Mouse (Mus musculus) brain, embryonic 18.5 days (tissue): ENCODE measurements around the gene Smpd4.
A peak's percentile ranks its signal among the peaks of the same experiment; 100 is the strongest.
"Not testable (repeated sequence)": the region's sequence is repeated elsewhere in the genome, so short reads cannot be mapped to it uniquely, and the experiment has no call there.

Experiments
- DNase-seq: peaks from one replicate; pipeline ENCODE4 v3.0.0-alpha.2; 2012; ENCODE audit warnings: low read depth, low spot score

The Smpd4 gene

DNA sequence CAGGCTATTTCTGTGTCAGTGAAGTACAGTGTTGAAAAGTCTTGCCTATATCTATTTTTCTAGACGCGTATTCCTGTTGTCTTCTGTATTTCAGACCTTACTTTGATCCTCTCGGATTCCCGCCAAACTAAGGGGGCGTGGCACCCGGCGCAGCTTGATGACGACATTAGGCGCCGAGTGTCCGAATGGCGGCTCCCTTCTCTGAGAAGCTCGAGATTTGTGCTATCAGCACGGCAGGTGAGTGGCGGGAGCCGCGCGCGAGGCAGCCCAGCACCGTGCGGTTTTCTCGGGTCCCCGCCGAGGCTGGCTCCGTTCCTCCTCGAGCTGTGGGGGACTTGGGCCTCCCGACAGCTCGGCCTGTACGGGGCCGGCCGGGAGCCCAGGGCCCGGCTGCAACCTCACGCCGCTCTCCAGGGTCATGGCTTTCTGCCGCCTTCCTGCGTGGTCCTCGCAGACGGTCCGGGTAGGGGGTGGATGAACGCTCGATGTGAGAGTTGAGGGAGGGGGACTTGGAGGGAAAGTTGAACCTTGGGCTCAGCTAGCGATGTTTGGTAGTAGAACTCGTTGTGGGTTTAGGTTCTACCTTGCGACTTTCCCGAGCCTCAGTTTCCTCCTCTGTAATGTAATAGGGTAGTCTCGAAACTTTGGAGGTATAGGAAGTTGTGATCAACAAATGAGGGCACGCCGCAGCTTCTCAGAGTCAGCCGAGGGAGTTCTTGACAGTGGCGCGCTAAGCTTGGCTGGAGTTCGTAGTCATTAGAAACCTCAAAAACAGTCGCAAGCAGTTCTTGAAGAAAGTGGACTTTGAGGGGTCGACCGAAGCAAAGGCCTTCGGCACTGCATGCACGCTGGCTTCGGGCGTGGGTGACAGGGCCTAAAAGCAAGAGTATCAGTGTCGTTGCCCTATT is at the start of gene Smpd4:
Smpd4 (plus strand) TSS at position 157 of the 908 bp plus-strand sequence.
- DNase-seq, result peak; percentile 66

DNA sequence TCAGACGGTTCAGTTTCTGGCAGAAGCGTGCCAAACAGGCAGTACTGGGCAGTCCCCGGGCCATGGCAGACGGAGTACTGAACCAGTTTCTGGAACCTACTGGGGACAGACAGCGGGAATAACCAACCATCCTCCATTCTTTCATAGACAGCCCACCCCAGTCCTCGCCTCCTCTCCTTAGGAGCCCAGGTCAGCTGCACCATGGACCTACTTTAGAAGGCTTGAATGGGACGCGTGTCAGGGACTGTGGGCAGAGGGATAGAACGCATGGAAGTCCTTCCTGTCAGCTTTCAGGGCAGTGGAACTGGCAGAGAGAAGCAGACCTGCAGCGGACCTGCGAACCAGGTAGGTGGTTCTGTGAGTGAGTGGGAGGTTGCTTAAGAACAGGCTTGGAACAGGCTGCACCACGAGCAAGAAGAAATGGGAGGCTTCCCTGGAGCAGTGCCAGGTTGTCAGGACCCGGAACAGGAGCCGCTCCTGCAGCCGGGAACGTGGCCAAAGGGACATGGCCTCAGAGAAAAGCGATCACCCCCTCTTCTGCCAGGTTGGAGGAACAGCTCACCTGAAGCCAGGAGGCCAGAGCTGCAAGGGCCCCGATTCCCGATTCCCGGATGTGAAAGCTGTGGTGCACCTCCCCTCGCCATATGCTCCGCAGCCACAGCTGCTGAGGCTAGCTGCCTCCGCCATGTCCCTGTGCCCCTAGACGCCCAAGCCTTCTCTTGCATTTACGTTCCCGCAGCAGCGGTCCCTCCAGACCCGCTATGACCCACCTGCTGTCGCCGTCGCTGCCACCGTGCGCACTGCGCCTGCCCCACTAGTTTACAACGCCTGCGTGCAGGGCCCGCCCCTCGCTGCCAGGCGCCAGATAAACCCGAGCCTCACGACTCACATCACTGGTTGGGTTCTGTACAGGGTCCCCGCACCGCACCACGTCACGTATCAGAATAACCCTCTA is 43.0 kb upstream of the Smpd4 start:
- no peak for DNase-seq

DNA sequence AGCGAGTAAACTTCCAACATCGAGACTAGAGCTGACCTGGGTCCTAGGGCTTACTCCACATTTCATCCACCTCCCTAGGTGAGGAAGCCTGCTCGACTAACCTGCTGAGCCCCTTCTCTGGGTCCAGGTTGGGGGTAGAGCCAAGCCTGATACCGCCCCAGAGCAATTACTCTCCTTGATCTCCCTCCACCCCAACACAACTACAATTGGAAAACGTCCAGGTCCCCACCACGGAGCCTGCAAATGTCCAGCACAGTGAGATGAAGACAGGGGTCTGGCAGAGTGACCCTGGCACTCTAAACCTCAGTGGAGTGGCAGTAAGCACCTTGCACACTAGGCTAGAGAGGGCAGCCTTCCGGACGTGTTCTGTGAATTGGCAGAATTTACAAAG is 42.3 kb upstream of the Smpd4 start:
- DNase-seq, result no peak

DNA sequence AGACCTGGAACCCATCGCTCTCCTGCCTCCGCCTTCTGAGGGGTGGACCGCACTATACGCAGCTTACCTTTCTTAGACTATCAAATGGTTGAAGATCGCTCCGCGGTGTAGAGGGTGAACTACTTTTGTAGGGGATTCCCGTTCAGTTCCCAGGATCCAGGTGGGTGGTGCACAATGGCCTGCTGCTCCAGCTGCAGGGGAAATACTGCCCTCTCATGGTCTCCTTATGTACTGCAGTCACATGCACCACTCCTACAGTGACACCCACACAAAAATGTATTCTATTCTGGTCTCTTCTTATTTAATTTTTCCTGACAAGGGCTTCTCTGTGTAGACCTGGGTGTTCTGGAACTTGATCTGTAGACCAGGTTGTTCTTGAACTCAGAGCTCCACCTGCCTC is 36.1 kb upstream of the Smpd4 start, which contains the start of gene Slc7a4:
Slc7a4 (minus strand) TSS at position 151 of the 400 bp plus-strand sequence.
- DNase-seq, result no peak

DNA sequence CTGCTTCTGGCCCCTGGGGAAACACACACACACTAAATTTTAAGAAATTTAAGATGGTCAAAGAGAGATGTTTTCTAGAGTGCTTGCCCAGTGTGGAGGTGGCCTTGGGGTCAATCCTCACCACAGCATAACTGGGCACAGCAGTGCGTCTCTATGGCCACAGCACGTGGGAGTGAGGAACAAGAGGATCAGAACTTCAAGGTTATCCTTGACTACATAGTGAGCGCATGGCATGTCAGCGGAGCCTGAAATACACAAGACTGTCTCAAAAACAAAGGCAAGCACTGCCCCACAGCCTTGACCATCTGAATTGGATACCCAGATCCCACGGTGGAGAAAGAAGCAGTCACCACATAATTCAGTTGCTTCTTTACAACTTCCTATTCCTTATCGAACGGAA is 34.6 kb upstream of the Smpd4 start:
- no peak for DNase-seq

DNA sequence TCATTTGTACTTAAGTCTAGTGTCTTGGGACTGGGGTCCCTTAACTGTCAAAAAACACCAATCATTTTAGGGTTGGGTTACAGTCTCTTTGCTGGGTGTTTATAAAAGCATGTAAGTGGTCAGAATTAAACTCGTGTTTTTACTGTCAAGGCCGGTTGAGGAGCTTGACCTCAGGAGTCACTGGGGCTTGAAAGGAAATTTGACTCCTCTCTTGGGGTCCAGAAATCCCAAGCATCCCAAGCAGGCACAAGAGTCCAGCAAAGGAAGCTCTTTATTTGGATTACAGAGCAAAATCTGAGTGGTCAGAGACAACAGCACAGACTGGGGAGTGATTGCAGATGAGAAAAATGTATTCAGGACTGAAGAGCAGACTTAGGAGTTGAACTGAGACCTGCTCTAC is 28.4 kb upstream of the Smpd4 start:
- DNase-seq, result no peak

DNA sequence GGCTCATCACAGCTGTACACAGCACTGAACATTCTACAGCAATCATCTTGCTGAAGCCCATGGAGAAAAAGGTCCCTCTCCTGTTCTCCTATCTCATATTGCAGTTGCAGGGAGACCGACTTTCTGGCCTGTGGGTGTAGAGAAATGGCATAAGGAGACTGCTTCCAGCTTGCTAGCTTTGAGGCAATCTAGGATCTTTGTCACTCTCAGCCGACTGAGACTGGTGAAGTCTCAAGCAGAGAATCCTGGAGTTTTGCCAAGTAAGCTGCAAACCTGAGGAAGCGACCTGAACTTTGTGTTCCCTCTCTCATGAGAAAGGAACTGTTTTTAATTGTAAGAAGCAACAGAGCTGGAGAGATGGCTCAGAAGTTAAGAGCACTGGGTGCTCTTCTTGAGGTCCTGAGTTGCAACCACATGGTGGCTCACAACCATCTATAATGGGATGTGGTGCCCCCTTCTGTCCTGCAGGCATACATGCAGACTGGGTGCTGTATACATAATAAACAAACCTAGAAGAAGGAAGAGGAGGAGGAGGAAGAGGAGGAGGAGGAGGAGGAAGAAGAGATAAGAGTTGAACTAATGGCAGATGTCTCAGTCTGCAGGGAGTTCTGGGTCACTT is 18.1 kb upstream of the Smpd4 start:
- DNase-seq, result no peak

DNA sequence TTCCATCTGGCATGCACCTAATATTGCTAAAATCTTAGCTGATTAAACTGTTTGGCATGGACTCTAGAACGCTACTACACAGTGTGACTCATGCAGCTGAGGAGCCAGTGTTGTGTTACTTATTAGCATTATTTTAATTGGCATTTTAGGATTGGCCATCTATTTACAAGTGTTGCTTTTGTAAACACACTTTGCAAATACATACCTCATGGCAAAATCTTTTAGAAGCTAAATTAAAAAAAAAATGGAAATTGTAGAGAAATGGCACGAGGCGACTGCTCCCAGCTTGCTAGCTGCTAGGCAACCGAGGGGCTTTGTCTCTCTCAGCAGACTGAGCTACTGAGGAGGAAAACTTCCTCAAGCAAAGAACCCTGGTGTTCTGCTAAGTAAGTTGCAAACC is 14.2 kb upstream of the Smpd4 start:
- DNase-seq, result no peak

DNA sequence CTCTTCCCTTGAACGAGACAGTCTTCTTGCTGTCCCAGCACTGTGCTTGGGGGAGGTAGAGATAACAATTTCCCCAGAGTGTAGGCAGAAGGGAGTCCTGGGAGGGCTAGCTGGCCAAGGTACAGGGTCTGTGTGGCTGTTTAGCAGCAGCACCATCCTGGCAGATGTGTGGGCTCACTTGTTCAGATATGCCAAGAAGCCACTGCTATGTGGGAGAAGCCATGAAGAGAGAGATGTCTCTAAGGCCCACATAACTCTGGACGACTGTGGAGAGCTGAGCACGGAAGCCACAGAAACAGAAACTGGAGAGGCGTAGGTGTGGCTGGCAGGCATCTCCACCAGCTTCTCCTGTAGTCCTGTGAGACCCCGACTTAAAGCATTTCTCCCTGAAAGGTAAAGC is 13.5 kb upstream of the Smpd4 start:
- DNase-seq, result no peak

DNA sequence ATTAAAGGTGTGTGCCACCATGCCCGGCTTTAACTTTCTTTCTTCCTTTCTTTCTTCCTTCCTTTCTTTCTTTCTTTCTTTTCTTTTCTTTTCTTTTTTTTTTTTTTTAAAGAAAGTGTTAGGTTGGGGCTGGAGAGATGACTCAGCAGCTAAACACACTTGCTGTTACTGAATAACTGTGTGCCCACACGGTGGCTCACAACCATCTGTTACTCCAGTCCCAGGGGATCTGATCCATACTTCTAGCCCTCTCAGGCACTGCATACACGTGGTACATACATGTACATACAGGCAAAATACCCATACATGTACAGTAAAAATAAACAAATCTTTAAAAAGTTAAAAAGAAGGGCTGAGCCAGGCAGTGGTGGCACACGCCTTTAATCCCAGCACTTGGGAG is 7.8 kb upstream of the Smpd4 start:
- DNase-seq, result no peak

DNA sequence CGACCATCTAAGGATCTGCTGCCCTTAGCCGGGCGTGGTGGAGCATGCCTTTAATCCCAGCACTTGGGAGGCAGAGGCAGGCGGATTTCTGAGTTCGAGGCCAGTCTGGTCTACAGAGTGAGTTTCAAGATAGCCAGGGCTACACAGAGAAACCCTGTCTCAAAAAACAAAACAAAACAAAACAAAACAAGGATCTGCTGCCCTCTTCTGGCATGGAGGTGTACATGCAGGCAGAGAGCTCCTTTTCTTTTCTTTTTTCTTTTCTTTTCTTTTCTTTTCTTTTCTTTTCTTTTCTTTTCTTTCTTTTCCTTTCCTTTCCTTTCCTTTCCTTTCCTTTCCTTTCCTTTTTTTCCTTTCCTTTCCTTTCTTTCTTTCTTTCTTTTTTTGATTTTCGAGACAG is 4.4 kb upstream of the Smpd4 start:
- DNase-seq, result not testable (repeated sequence)

DNA sequence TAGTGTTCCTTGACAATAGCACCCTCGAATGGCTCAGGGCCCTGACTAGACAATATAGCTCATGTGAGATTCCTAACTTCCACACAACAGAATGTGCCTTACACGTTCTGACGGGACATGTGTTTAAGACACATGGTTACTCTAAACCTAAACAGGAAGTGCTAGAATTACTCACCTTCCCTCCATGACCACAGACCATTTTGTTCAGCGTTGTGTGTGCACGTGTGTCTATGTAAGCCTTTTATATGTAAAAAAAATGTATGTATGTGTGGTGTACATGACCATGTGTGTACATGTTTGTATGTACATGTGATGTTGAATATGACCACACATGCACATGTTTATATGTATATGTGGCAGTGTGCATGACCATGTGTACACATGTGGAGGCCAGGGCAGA is 2.9 kb upstream of the Smpd4 start:
- no peak for DNase-seq

DNA sequence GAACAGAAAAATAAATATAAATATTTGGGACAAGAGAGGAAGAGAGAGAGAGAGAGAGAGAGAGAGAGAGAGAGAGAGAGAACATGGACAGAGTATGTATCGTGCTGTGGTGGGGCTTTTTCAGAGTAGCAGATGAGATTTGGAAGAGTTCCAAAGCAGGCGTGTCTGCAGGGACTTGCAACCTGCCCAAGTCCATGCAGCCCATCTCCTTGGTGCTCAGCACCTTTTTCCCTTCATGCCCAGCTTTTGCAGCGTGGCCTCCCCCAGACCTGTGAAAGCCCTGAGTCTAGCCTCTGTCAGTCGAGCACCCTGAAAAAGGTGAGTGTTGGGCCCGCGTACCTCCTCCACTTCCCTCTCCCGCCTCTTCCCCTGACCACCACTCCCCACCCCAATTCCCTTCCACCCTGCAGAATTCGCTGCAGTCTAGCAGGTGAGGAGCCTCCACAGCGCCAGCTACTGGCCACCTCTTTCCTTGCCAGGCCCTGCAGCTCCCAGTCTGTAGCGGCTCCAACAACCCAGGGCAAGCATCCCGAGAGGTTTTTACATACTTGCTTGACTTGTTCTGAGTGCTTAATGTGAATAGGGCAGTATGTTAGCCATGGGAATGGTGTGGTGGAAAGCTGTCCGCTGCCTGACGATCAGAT is 1.1 kb upstream of the Smpd4 start:
- DNase-seq, result no peak

DNA sequence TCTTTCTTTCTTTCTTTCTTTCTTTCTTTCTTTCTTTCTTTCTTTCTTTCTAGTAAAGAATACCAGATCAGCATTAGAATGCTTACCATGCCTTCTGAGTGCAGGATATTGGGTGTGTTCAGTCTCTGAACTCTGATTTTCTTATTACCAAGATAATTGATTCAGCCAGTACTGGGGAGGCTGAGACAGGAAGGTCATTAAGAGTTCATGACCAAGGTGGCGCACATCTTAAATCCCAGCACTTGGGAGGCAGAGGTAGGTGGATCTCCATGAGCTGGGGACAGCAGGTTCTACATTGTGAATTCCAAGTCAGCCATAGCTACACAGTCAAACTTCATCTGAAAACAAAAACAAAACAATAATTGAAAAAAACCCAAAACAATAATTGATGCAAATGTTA is 2.8 kb downstream of the Smpd4 start:
- DNase-seq, result no peak

DNA sequence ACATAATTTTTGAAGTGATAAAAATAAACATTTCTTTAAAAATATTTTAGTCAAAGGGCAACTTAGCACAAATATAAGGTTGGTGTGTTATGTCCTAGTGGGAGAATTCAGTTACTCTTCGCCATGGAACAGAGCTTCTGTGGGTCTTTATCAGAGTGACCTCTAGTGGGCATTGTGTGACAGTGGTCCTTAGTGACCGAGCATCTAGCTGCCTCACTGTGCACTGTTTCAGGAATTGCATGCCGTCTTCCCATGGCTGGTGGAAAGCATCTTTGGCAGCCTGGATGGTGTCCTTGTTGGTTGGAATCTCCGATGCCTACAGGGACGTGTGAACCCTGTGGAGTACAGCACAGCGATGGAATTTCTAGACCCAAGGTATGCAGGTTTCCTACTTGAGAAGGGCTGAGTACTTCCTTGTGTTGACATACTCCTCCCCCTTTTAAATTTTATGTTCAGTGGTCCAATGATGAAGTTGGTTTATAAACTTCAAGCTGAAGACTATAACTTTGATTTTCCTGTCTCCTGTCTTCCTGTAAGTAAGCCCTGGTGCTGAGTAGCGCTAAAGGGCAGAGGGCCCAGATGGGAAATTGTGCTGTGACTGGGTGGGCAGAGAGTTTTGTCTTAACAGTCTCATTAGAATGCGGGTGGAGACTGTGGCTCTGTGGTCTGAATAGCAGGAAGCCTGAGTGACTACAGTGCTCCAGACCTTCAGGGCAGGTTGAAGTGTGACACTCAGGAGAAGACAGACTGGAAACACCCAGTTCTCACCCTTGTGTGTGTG is 6.5 kb downstream of the Smpd4 start:
- DNase-seq, result no peak

DNA sequence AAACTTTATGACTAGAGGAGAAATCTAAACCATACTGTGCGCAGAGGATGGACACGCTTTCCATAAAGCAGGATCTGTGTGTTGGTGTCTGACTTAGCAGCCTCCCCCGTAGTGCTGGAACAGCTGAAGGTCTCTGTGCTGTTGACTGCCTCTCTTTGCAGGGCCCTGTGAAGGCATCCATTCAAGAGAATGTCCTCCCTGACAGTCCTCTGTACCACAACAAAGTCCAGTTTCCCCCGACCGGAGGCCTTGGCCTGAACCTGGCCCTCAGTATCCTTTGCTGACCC is 7.1 kb downstream of the Smpd4 start:
- no peak for DNase-seq

DNA sequence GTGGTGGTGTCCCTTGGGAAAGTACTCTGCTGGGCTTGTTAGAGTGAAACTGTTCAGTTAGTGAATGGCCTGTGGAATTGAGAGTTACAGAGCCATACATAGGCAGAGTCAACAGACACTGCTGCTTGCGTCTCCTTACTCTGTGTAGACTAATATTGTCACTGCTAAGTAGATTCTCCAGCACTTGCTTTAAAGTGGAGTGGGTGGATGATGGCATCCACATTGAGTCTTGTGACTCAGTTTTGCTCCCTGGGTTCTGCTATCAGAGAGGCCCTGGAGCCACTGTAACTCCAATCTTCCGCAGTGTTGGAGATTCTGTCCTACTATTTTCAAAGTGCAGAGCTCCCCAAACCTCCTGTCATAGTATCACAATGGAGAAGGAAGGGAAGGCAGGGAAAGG is 13.4 kb downstream of the Smpd4 start:
- no peak for DNase-seq

DNA sequence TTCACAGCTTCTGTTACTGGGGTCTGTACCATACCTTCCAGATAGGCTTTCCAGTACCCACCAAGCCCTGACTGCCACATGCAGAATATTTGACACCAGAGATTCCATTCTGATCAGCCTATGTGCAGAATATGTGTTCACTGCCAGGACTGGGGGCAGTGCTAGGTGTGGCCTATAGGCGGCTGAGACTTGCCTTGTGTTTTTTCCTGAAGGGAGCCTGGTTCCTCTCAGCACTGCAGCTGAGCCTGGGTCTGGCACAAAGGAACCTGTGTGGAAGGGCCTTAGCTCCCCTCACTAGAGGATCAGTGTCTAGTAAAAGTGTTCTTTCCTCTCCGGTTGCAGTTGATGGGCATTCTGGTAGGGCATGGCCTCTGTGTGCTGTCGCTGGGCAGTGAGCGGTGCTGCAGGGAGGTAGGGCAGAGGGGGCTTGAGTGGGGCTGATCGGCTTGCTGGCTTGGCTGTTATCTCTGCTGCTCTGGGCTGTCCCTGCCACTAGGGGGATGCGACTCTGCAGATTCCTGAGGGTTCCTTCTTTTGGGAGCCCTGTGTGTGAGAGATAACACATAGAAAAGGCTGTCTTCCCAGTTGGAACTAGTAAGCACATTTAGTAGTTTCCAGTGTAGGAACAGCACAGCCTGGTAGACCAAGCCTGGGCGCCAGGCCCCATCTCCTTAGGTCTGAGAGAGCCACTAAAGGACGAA is 14.5 kb downstream of the Smpd4 start:
- DNase-seq, result no peak

DNA sequence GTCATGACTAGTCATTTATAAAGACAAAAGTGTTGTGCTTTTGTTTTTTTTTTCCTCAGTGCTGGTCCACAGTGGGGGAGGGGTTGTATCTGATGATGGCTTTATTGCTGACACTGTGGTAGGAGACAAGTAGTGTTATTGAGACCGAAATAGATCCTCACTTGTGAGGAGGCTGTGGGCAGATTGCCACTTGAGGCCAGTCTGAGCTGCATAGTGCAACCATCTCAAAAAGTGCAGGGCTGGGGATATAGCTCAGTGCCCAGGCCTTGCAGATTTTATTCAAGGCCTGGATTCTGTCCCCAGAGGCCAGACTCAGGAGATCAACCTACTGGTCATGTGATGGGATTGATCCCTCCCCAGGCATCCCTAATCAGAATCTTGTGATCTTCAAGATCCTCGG is 17.8 kb downstream of the Smpd4 start:
- no peak for DNase-seq

DNA sequence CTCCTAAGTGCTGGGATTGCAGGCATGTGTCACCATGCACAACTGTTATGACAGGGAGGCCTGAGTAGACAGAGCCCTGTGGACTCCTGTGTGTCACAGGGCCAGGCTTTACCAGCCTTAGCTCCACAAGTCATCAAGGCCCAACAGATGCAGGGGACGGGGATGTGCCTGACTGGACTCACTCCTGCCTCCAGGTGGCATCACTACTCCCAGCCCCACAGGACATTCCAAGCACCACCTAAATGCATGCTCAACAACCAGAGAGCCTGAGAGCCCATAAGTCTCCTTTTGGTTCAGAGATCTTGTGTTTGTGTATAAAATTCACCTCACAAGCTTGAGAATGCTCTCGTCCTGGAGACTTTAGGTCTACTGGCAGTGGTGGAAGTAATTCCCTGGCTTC is 18.5 kb downstream of the Smpd4 start:
- no peak for DNase-seq
